ENCODE assay signal across 9 mouse cellular contexts in genomic region chr11:56862649-56863048, GRCm38 (mm10).
A peak's percentile ranks its signal among the peaks of the same experiment; 100 is the strongest.
DNase-seq lines count a peak whose midpoint lies in the region; ATAC-seq and TF ChIP-seq lines count a peak whose summit lies in the region.
"Had no signal": no experiment of that assay in that cellular context is flagged by ENCODE, and none has a peak within 500 bp of the region (broad histone marks: within the 10 kb centered on the region; RNA-seq: fewer than 3 reads in every experiment).

No protein-coding gene starts in this region.

- H3K36me3 ChIP-seq in limb, embryonic 14.5 days (ENCODE audit: control insufficient read depth, insufficient read depth, low read length), result no peaks in the 10 kb centered on the region
- H3K36me3 ChIP-seq in limb, embryonic 10.5 days, result no peaks in the 10 kb centered on the region
- no peaks in the 10 kb centered on the region for H3K36me3 ChIP-seq in kidney, postnatal 0 days (ENCODE audit: insufficient read depth, low read length)
- no peaks in the 10 kb centered on the region for H3K36me3 ChIP-seq in lung, postnatal 0 days (ENCODE audit: insufficient read depth, low read length)
- H3K36me3 ChIP-seq in midbrain, embryonic 16.5 days (ENCODE audit: control insufficient read depth, insufficient read depth, low read length), result no peaks in the 10 kb centered on the region

- no peak overlapping the region for H3K4me3 ChIP-seq in limb, embryonic 14.5 days (replicated peaks; ENCODE audit: low read length)
- H3K4me3 ChIP-seq in limb, embryonic 10.5 days, result no peak overlapping the region
- no peak overlapping the region for H3K4me3 ChIP-seq in kidney, postnatal 0 days (replicated peaks; ENCODE audit: low read depth, low read length)
- no peak overlapping the region for H3K4me3 ChIP-seq in lung, postnatal 0 days (ENCODE audit: low read depth, low read length)
- H3K4me3 ChIP-seq in midbrain, embryonic 16.5 days (ENCODE audit: low read depth, low read length), result no peak overlapping the region
- H3K4me3 ChIP-seq: megakaryocyte, embryonic 14.5 days had no signal

- no peak for TF ChIP-seq CTCF in brain, embryonic 14.5 days (IDR thresholded peaks at IDR 0.05; ENCODE audit: borderline replicate concordance, extremely low read depth, insufficient read depth, insufficient read length)
- no peak for TF ChIP-seq CTCF in kidney, postnatal 0 days (IDR thresholded peaks at IDR 0.05; ENCODE audit: low read depth)
- no peak for TF ChIP-seq CTCF in lung, postnatal 0 days (IDR thresholded peaks at IDR 0.05)

- no peak overlapping the region for H3K27ac ChIP-seq in limb, embryonic 14.5 days (replicated peaks; ENCODE audit: low read depth, low read length)
- H3K27ac ChIP-seq in limb, embryonic 10.5 days, result no peak overlapping the region
- H3K27ac ChIP-seq in kidney, postnatal 0 days, result no peak overlapping the region
- H3K27ac ChIP-seq in lung, postnatal 0 days (ENCODE audit: low read length), result no peak overlapping the region
- H3K27ac ChIP-seq in midbrain, embryonic 16.5 days (ENCODE audit: low read length), result no peak overlapping the region

- H3K9ac ChIP-seq in limb, embryonic 14.5 days (ENCODE audit: low read depth, low read length, severe bottlenecking), result no peak overlapping the region
- H3K9ac ChIP-seq in kidney, postnatal 0 days (ENCODE audit: low read depth, low read length), result no peak overlapping the region
- no peak overlapping the region for H3K9ac ChIP-seq in lung, postnatal 0 days (replicated peaks; ENCODE audit: low read depth)
- H3K9ac ChIP-seq in midbrain, embryonic 16.5 days (ENCODE audit: low read depth, low read length), result no peak overlapping the region

- no peak overlapping the region for H3K4me2 ChIP-seq in limb, embryonic 14.5 days (replicated peaks; ENCODE audit: low read depth, low read length, severe bottlenecking)
- H3K4me2 ChIP-seq in kidney, postnatal 0 days (ENCODE audit: low read length), result no peak overlapping the region
- H3K4me2 ChIP-seq in lung, postnatal 0 days (replicated peaks; ENCODE audit: low read depth, low read length), result no peak overlapping the region
- no peak overlapping the region for H3K4me2 ChIP-seq in midbrain, embryonic 16.5 days (ENCODE audit: low read length)

- H3K9me3 ChIP-seq in limb, embryonic 14.5 days (ENCODE audit: control insufficient read depth, low read length), result no peaks in the 10 kb centered on the region
- no peaks in the 10 kb centered on the region for H3K9me3 ChIP-seq in limb, embryonic 10.5 days (replicated peaks)
- no peaks in the 10 kb centered on the region for H3K9me3 ChIP-seq in kidney, postnatal 0 days (replicated peaks; ENCODE audit: low read length)
- H3K9me3 ChIP-seq in lung, postnatal 0 days (ENCODE audit: low read length), result no peaks in the 10 kb centered on the region
- H3K9me3 ChIP-seq in midbrain, embryonic 16.5 days (replicated peaks; ENCODE audit: control insufficient read depth, low read length, poor library complexity, severe bottlenecking), result no peaks in the 10 kb centered on the region

- WGBS in limb, embryonic 14.5 days, result 58% methylated on average over 4 of the region's 4 CpGs
- WGBS in limb, embryonic 10.5 days, result 82% methylated on average over 4 of the region's 4 CpGs
- WGBS in kidney, postnatal 0 days, result 55% methylated on average over 4 of the region's 4 CpGs
- 35% methylated on average over 4 of the region's 4 CpGs for WGBS in lung, postnatal 0 days
- WGBS in midbrain, embryonic 16.5 days, result 84% methylated on average over 4 of the region's 4 CpGs

- peak; percentile 71 for TF ChIP-seq EP300 in lung, postnatal 0 days (IDR thresholded peaks at IDR 0.05)

- DNase-seq in limb, embryonic 14.5 days (ENCODE audit: low spot score), result peak; percentile 70
- no peak for DNase-seq in limb, embryonic 10.5 days (ENCODE audit: low spot score)
- peak; percentile 60 for DNase-seq in brain, embryonic 14.5 days (ENCODE audit: low read depth)
- peak; percentile 82 for DNase-seq in kidney, postnatal 0 days (ENCODE audit: low spot score)
- peak; percentile 81 for DNase-seq in lung, postnatal 0 days (ENCODE audit: low spot score)
- DNase-seq in testis, postnatal 10 days (ENCODE audit: low spot score), result no peak
- no peak for DNase-seq in thymus, postnatal 4 days

- H3K4me1 ChIP-seq in limb, embryonic 14.5 days (ENCODE audit: control insufficient read depth, insufficient read depth, low read length), result no peaks in the 10 kb centered on the region
- H3K4me1 ChIP-seq in limb, embryonic 10.5 days, result no peaks in the 10 kb centered on the region
- H3K4me1 ChIP-seq in kidney, postnatal 0 days (replicated peaks; ENCODE audit: insufficient read depth, low read length), result no peaks in the 10 kb centered on the region
- no peaks in the 10 kb centered on the region for H3K4me1 ChIP-seq in lung, postnatal 0 days (ENCODE audit: insufficient read depth, low read depth, low read length)
- no peaks in the 10 kb centered on the region for H3K4me1 ChIP-seq in midbrain, embryonic 16.5 days (ENCODE audit: control insufficient read depth, insufficient read depth, low read length)
- H3K4me1 ChIP-seq: megakaryocyte, embryonic 14.5 days had no signal

- ATAC-seq in limb, embryonic 14.5 days (ENCODE audit: low FRiP score, low read depth), result no peak
- no peak for ATAC-seq in kidney, postnatal 0 days (replicated peaks; ENCODE audit: low FRiP score, low read depth)
- ATAC-seq in lung, postnatal 0 days, result peak; percentile 70
- ATAC-seq in midbrain, embryonic 16.5 days, result no peak

- no peaks in the 10 kb centered on the region for H3K27me3 ChIP-seq in limb, embryonic 14.5 days (ENCODE audit: control insufficient read depth, insufficient read depth, low read length)
- H3K27me3 ChIP-seq in limb, embryonic 10.5 days (ENCODE audit: low read depth, poor library complexity, severe bottlenecking), result no peaks in the 10 kb centered on the region
- H3K27me3 ChIP-seq in kidney, postnatal 0 days (ENCODE audit: insufficient read depth, low read length), result no peaks in the 10 kb centered on the region
- H3K27me3 ChIP-seq in lung, postnatal 0 days (replicated peaks; ENCODE audit: insufficient read depth, low read length), result no peaks in the 10 kb centered on the region; the same call in 1 of the 2 replicates
- no peaks in the 10 kb centered on the region for H3K27me3 ChIP-seq in midbrain, embryonic 16.5 days (ENCODE audit: control insufficient read depth, insufficient read depth, low read depth, low read length)
- H3K27me3 ChIP-seq: megakaryocyte, embryonic 14.5 days had no signal

- TF ChIP-seq POLR2A in limb, embryonic 14.5 days (IDR thresholded peaks at IDR 0.05; ENCODE audit: borderline replicate concordance, extremely low read depth, insufficient read depth, insufficient read length), result no peak
- no peak for TF ChIP-seq POLR2A in brain, embryonic 14.5 days (IDR thresholded peaks at IDR 0.05; ENCODE audit: borderline replicate concordance, extremely low read depth, insufficient read depth, insufficient read length, poor library complexity, severe bottlenecking)

Comparison
In these comparisons a context has a peak if more than half of its experiments do, and no peak if none do; other contexts are left out.
1. DNase-seq: peak in limb, embryonic 14.5 days (single experiment), brain, embryonic 14.5 days (single experiment), kidney, postnatal 0 days (single experiment) and lung, postnatal 0 days (single experiment); none in limb, embryonic 10.5 days (single experiment), testis, postnatal 10 days (single experiment) and thymus, postnatal 4 days (single experiment).